Mouse (Mus musculus): ENCODE measurements around the gene Mettl27. TPM values are rescaled to one million over a fixed set of nuclear protein-coding genes. Genes with fewer than 3 reads are reported as not detected.

The Mettl27 gene
- polyA plus RNA-seq, 1 experiment from 2014 or later: 8.8 TPM

DNA sequence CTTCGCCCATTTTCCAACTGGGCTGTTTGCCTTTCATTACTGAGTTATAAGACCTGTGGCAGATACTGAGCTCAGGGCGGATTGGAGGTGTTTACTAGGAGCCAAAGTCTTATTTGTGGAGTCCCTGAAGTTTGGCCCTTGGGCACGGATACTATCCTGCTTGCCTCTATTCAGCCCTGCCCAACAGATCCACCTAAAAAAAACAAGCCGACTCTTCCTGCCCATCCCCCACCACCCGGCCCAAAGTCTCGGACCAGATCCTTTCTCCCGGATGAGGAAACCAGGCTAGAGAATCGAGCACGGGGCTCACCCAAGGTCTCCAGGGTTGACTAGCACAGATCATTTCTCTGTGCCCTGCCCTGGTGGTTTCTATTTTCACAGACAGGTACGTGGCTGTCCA lies 49.0 kb downstream of the Mettl27 start:
- no peaks in the 10 kb centered on the region for H3K36me3 ChIP-seq (replicated peaks)
- H3K4me1 ChIP-seq: peaks cover 18% of the 10 kb centered on the region
- ATAC-seq (ENCODE audit: low FRiP score): no peak
- 71% methylated on average over 10 of the region's 10 CpGs for WGBS
- no peak overlapping the region for H3K9ac ChIP-seq
- no peak overlapping the region for H3K4me2 ChIP-seq
- H3K27ac ChIP-seq: no peak overlapping the region
- H3K27me3 ChIP-seq: peaks cover 25% of the 10 kb centered on the region
- H3K4me3 ChIP-seq (replicated peaks): no peak overlapping the region
- H3K9me3 ChIP-seq: no peaks in the 10 kb centered on the region

DNA sequence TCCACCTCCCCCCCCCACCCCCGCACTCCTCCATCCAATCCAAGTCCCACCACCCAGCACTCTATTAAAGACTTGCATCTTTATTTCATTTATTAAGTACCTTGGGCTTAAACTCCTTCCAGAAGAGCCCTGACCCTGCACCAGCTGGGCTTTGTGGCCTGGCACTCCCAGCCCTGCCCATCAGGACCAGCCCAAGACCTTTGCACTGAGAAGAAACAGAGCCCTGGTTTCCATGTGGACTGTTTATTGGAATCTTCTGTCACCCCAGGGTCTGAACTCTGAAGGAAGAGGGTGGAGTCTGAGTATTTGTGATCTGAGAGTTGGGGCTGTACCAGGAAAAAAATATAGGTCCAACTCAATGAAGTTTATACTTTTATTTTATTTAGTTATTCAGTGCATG lies 50.9 kb downstream of the Mettl27 start:
- Histone ChIP-seq H3K9ac (no peak overlapping the region), H3K27me3 (peaks cover 45% of the 10 kb centered on the region), H3K9me3 (no peaks in the 10 kb centered on the region), H3K4me1 (peaks cover 33% of the 10 kb centered on the region), H3K4me2 (no peak overlapping the region), H3K4me3 (replicated peaks) (no peak overlapping the region), H3K27ac (no peak overlapping the region), H3K36me3 (replicated peaks) (no peaks in the 10 kb centered on the region)
- ATAC-seq (ENCODE audit: low FRiP score): no peak
- WGBS: 100% methylated on average over 1 of the region's 1 CpGs

DNA sequence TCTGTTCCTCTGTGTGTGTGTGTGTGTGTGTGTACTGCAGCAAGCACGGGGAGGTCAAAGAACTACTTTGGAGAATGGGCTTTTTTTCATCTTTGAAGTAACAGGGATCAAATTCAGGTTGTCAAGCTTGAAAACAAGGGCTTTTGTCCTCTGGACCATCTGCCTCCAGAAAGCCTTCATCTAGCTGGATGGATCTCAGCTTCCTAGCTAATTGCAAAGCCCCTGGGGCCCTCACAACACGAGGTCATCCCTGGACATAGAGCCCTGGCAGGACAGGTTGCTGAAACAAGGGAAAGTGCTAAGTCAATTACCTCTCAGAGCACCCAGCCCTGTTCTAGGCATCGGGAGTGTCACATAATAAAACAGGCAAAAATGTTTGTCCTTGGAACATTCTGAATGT lies 51.6 kb downstream of the Mettl27 start:
- H3K9ac ChIP-seq: no peak overlapping the region
- H3K9me3 ChIP-seq: no peaks in the 10 kb centered on the region
- H3K4me1 ChIP-seq: peaks cover 33% of the 10 kb centered on the region
- no peak for ATAC-seq (ENCODE audit: low FRiP score)
- H3K27me3 ChIP-seq: peaks cover 48% of the 10 kb centered on the region
- no peak overlapping the region for H3K27ac ChIP-seq
- H3K4me2 ChIP-seq: no peak overlapping the region
- WGBS: 5% methylated on average over 3 of the region's 3 CpGs
- H3K4me3 ChIP-seq (replicated peaks): no peak overlapping the region
- no peaks in the 10 kb centered on the region for H3K36me3 ChIP-seq (replicated peaks)

DNA sequence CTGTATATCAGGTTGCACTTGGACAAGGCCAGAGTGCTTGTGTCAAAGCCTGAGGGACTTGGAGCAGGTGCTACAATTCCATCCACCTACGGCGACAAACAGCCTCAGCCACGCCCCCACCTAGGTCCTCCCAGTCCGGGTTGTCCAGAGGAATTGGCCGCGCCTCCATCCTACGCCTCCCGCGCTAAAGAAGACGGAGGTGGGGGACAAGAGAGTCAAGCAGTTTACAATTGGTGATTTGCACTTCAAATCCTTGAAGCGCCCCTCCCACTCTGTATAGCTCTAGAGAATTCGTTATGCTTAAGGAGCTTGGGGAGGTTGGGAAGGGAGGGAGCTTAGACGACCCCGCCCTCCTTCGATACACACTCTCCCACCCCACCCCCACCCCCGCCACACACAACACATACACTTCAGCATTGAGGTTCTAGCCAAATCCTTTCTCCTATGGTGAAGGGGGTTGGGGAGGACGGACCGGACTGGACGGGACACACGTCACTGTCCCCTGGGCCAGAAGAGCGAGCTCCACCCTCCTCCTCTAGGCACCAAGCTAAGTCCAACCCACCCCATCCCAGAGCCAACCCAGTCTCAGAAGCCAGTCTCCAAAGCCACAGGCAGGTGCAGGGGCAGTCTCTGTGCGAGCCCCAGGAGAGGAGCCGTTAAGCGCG lies 53.6 kb downstream of the Mettl27 start, which contains the start of gene Cldn3:
Gene Cldn3 (plus strand): TSS at position 582 of the 665 bp plus-strand sequence.
- 2% methylated on average over 25 of the region's 25 CpGs for WGBS
- 0 out of 2 replicates have a peak within 1 kb of the TSS, but pooled peaks have one; percentile 4 for H3K9ac ChIP-seq
- H3K27ac ChIP-seq: 0 out of 2 replicates have a peak within 1 kb of the TSS, but pooled peaks have one; percentile 1
- peak within 1 kb of the TSS; percentile 25 for H3K4me3 ChIP-seq (replicated peaks)
- ATAC-seq (ENCODE audit: low FRiP score): 0 out of 2 replicates have a peak, but pooled peaks have one; percentile 33
- H3K4me2 ChIP-seq: peak within 1 kb of the TSS; percentile 44
- peaks cover 33% of the 10 kb centered on the region for H3K4me1 ChIP-seq
- H3K36me3 ChIP-seq (replicated peaks): no peaks in the 10 kb centered on the region
- H3K27me3 ChIP-seq: peaks cover 65% of the 10 kb centered on the region
- H3K9me3 ChIP-seq: no peaks in the 10 kb centered on the region

DNA sequence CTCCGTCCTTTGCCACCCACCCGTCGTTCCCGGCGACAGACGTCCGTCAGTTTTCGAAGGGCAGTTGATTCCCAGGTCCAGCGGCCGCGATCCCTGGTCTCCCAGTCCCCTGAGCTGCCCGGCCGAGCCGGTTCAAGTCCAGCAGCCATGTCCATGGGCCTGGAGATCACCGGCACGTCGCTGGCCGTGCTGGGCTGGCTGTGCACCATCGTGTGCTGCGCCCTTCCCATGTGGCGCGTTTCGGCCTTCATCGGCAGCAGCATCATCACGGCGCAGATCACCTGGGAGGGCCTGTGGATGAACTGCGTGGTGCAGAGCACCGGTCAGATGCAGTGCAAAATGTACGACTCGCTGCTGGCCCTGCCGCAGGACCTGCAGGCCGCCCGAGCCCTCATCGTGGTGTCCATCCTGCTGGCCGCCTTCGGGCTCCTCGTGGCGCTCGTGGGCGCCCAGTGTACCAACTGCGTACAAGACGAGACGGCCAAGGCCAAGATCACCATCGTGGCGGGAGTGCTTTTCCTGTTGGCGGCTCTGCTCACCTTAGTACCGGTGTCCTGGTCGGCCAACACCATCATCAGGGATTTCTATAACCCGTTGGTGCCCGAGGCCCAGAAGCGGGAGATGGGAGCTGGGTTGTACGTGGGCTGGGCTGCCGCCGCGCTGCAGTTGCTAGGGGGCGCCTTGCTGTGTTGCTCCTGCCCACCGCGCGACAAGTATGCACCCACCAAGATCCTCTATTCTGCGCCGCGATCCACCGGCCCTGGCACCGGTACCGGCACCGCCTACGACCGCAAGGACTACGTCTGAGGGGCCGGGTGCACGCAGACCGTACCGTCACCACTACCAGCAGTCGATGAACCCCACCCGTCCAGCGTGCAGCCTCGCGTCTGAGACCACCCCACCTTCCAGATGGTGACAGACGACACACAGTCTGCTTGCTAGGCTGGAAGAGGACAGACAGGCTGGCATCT lies 54.4 kb downstream of the Mettl27 start:
- ATAC-seq (ENCODE audit: low FRiP score): no peak
- H3K4me3 ChIP-seq (replicated peaks): peak overlapping the region; percentile 25
- H3K36me3 ChIP-seq (replicated peaks): no peaks in the 10 kb centered on the region
- WGBS: 2% methylated on average over 79 of the region's 79 CpGs
- H3K27ac ChIP-seq: 0 out of 2 replicates have a peak overlapping the region, but pooled peaks have one; percentile 1
- H3K27me3 ChIP-seq: peaks cover 65% of the 10 kb centered on the region
- no peaks in the 10 kb centered on the region for H3K9me3 ChIP-seq
- 0 out of 2 replicates have a peak overlapping the region, but pooled peaks have one; percentile 4 for H3K9ac ChIP-seq
- H3K4me2 ChIP-seq: peak overlapping the region; percentile 44
- peaks cover 33% of the 10 kb centered on the region for H3K4me1 ChIP-seq

DNA sequence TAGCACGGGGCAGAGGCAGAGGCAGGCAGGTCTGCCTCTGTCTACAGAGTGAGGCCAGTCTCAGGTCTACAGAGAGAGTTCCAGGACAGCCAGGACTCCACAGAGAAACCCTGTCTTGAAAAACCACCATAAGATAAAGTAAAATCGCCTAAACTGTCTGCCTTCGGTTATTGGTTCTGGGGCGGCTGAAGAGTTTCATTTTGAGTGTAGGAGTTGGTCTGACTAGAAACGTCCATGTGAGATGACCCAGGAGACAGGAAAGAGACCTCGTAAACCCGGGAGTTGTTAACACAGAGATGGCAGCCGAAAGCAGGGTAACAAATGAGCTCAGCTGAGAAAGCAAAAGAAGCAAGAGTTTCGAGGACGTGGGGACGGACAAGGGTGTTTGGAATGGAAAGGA lies 57.0 kb downstream of the Mettl27 start:
- H3K36me3 ChIP-seq (replicated peaks): no peaks in the 10 kb centered on the region
- no peak overlapping the region for H3K4me2 ChIP-seq
- no peaks in the 10 kb centered on the region for H3K9me3 ChIP-seq
- H3K4me3 ChIP-seq (replicated peaks): no peak overlapping the region
- H3K27me3 ChIP-seq: peaks cover 62% of the 10 kb centered on the region
- no peak for ATAC-seq (ENCODE audit: low FRiP score)
- 81% methylated on average over 11 of the region's 11 CpGs for WGBS
- no peak overlapping the region for H3K27ac ChIP-seq
- no peak overlapping the region for H3K9ac ChIP-seq
- H3K4me1 ChIP-seq: peaks cover 26% of the 10 kb centered on the region

DNA sequence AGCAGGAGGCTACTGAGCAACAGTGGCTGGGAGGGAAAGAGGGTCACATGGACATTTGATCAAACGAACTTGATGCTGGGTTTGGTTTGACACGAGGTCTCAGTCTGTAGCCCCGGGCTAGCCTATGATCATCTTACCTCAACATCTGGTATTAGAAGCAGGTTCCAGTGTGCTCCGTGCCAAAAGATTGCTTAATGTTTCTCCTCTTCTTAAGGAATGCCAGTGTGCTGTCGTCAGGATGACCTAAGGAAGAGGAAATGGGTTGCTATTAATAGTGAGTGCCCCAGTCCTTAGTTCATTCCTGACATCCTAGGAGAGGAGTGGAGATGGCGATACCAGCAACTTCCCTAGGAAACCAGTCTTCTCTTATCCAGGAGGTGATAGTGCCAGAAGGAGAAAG lies 57.6 kb downstream of the Mettl27 start:
- Histone ChIP-seq H3K4me3 (replicated peaks) (no peak overlapping the region), H3K4me2 (no peak overlapping the region), H3K4me1 (peaks cover 24% of the 10 kb centered on the region), H3K9ac (no peak overlapping the region), H3K36me3 (replicated peaks) (no peaks in the 10 kb centered on the region), H3K27me3 (peaks cover 57% of the 10 kb centered on the region), H3K9me3 (no peaks in the 10 kb centered on the region), H3K27ac (no peak overlapping the region)
- 74% methylated on average over 6 of the region's 6 CpGs for WGBS
- ATAC-seq (ENCODE audit: low FRiP score): no peak

Other genes with a start within 250 kb of the Mettl27 start
- gene Limk1, start 243.8 kb upstream of the Mettl27 start, polyA plus RNA-seq (2016; fragmentation: Nextera tagmentation; extraction: Ambion mirVana): 14.5 and 17.3 TPM in 2 replicates
- 3.7 and 3.9 TPM in 2 replicates for gene Eln, start 185.0 kb upstream of the Mettl27 start, polyA plus RNA-seq (2016; fragmentation: Nextera tagmentation; extraction: Ambion mirVana)
- not detected in 2 replicates for gene Tmem270, start 25.6 kb upstream of the Mettl27 start, polyA plus RNA-seq (2016; fragmentation: Nextera tagmentation; extraction: Ambion mirVana)
- 1.1 and 2.0 TPM in 2 replicates for gene Cldn13, start 16.8 kb upstream of the Mettl27 start, polyA plus RNA-seq (2016; fragmentation: Nextera tagmentation; extraction: Ambion mirVana)
- gene Cldn4, start 14.6 kb downstream of the Mettl27 start, polyA plus RNA-seq (2016; fragmentation: Nextera tagmentation; extraction: Ambion mirVana): 2.0 and 2.8 TPM in 2 replicates
- gene Cldn3, start 53.8 kb downstream of the Mettl27 start, polyA plus RNA-seq (2016; fragmentation: Nextera tagmentation; extraction: Ambion mirVana): 6.3 and 7.6 TPM in 2 replicates
- gene Abhd11, start 76.8 kb downstream of the Mettl27 start, polyA plus RNA-seq (2016; fragmentation: Nextera tagmentation; extraction: Ambion mirVana): 42.3 and 43.1 TPM in 2 replicates
- gene Stx1a, start 91.1 kb downstream of the Mettl27 start, polyA plus RNA-seq (2016; fragmentation: Nextera tagmentation; extraction: Ambion mirVana): 21.8 and 22.3 TPM in 2 replicates
- 27.9 TPM in 2 replicates for gene Dnajc30, start 131.8 kb downstream of the Mettl27 start, polyA plus RNA-seq (2016; fragmentation: Nextera tagmentation; extraction: Ambion mirVana)
- 111 and 125 TPM in 2 replicates for gene Bud23, start 132.6 kb downstream of the Mettl27 start, polyA plus RNA-seq (2016; fragmentation: Nextera tagmentation; extraction: Ambion mirVana)
- gene Vps37d, start 145.9 kb downstream of the Mettl27 start, polyA plus RNA-seq (2016; fragmentation: Nextera tagmentation; extraction: Ambion mirVana): 21.9 and 23.2 TPM in 2 replicates
- gene Mlxipl, start 157.5 kb downstream of the Mettl27 start, polyA plus RNA-seq (2016; fragmentation: Nextera tagmentation; extraction: Ambion mirVana): 2.7 and 3.1 TPM in 2 replicates
- gene Tbl2, start 217.3 kb downstream of the Mettl27 start, polyA plus RNA-seq (2016; fragmentation: Nextera tagmentation; extraction: Ambion mirVana): 27.5 and 29.6 TPM in 2 replicates
- 46.6 TPM in 2 replicates for gene Bcl7b, start 235.9 kb downstream of the Mettl27 start, polyA plus RNA-seq (2016; fragmentation: Nextera tagmentation; extraction: Ambion mirVana)

All from forebrain, embryonic 12.5 days (tissue).